Mouse (Mus musculus) spleen, postnatal 0 days (tissue): ENCODE results near the gene Cdip1. TPM values are rescaled to one million over a fixed set of nuclear protein-coding genes. Genes with fewer than 3 reads are reported as not detected.

ENCODE experiments used
- polyA plus RNA-seq: library from polyadenylated mRNA; unstranded; fragments of >200 nt; fragmentation: Nextera tagmentation; extraction: Ambion mirVana; gene quantifications from 2 replicates; pipeline ENCODE4 v1.2.1, GENCODE M21; 2015

Cdip1 gene
- 17.1 and 20.0 TPM in 2 replicates for polyA plus RNA-seq

DNA sequence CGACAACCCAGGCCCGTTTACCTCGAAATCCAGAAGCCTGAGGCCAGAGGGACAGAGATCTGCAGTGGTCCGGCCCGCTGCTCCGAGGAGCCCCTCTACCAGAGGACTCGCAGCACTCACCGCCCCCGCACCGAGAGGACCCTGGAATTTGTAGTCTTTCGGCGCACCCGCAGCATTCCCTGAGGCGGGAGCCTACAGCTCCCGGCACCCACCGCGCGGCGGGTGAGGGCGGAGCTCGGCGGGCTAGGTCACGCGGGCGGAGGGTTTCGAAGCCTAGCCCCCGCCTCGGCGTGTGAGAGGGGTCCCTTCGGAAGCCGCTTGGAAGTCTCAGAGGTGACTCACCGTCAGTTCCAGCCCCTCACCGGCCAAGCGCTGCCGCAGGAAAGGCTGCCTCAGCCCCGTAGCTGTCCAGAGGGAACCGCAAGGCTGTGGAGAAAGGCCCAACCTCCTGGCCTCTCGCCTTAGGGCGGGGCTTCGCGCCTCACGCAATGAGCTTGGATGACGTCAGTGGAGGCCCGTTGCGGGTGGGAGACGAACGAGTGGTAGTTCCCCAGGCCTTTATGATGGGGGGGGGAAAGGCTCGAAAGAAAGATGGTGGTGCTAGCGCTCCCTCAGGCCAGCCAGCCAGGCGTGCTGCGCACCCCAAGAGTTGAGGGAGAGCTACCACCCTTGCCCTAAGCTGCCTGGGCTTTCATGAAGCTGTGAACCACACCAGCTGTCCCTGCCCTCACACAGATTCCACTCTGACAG is at the start of gene Cdip1:
Cdip1 (minus strand) TSS at position 483 of the 750 bp plus-strand sequence.

DNA sequence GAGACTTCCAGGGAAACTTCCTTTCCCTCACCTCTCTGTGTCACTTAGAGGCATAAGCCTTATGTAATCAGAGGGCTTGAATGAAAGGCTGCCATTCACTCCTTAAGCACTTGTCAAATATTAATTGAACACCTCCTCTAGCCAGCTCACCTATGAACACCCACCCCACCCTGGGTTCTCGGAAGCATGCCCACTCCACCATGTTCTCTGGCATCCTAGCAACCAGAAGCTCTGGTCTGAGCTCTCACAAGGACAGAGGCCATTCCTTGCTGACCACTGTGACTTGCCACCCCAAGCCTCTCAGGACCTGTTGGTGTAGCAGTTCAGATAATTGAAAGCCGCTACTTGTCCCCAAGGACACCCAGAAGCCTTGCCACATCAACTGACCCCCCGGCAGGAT is 45.1 kb upstream of the Cdip1 start, which contains the start of gene 4930562C15Rik:
4930562C15Rik (plus strand) TSS at position 226 of the 400 bp plus-strand sequence.

DNA sequence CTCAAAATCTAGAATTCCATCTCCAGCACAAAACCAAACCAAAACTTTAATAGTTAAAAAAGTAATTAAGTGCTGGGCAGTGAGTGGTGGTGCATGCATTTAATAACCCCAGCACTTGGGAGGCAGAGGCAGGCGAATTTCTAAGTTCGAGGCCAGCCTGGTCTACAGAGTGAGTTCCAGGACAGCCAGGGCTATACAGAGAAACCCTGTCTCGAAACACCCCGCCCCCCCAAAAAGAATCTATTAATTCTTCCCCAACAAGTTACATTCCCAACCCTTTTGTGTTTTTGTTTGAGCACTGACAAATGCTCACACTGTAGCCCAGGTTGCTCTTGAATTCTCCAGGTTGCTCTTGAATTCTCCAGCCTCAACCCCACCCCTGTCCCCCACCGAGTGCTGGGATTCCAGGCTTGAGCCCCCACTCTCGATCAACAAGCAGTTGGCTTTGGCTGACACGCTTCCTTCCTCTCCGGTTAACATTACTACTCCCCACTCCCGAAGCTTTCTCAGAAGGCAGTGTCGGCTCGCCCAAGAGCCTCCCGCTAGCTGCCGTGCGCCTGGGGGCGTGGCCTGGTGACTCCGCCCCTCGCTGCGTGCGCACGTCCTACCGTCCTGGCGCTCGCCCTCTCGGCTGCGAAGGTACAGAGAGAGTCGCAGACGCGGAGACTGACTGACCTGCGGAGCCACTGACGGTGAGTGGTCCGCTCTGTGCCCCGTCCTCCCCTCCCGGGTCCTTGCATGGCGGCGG is 64.1 kb downstream of the Cdip1 start, which contains the start of gene Hmox2:
Hmox2 (plus strand) TSS at position 582 of the 748 bp plus-strand sequence.

DNA sequence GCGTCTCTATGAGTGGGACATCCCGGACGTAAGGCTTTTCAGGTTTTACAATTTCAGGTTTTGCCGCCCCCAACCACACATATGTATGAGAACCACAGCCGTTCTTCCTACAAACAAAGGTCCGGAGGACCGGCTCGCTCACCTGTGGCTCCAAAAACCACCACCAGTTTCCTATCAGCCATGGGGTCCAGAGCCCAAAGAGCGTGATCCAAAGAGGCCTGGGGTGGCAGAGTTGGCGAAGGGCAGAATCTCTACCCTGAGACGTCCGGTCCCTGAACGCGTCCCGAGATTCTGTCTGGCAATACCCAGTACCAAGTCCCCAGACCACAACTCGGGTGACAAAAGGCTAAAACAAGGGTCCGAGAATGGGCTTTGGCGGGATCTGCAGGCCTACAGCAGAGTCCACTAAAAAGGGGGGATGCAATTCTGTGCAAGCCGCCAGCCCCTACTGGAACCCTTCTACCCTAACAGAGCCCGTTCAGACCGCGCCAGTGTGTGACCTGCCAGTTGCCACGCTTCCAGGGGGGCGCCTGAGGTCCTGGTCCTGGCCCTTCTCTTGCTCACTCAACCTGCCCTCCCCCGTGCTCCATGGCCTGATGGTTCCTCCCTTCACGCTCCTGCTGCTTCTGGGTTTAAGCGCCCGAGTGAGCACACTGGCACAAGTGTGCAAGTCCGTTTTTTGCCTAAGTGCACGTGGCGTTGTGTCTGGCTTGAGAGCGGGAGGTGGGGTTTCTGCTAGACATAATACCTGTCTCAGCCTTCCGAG is 71.2 kb downstream of the Cdip1 start, which contains the start of gene Nmral1:
Nmral1 (minus strand) TSS at position 604 of the 766 bp plus-strand sequence.

Other genes starting within 250 kb of the Cdip1 start
- 1.5 and 2.0 TPM in 2 replicates for gene Srl, start 248.5 kb downstream of the Cdip1 start, polyA plus RNA-seq
- 10.5 and 11.2 TPM in 2 replicates for gene Tfap4, start 230.4 kb downstream of the Cdip1 start, polyA plus RNA-seq
- 9.8 and 10.2 TPM in 2 replicates for gene Glis2, start 195.6 kb downstream of the Cdip1 start, polyA plus RNA-seq
- 66.8 and 69.2 TPM in 2 replicates for gene Pam16, start 165.3 kb downstream of the Cdip1 start, polyA plus RNA-seq
- 7.3 and 8.3 TPM in 2 replicates for gene Vasn, start 150.4 kb downstream of the Cdip1 start, polyA plus RNA-seq
- gene Dnaja3, start 150.3 kb downstream of the Cdip1 start, polyA plus RNA-seq = 36.9 and 37.4 TPM in 2 replicates
- 15.3 and 24.0 TPM in 2 replicates for gene Coro7, start 110.5 kb downstream of the Cdip1 start, polyA plus RNA-seq
- 52.4 and 53.4 TPM in 2 replicates for gene Nmral1, start 70.9 kb downstream of the Cdip1 start, polyA plus RNA-seq
- gene Hmox2, start 63.9 kb downstream of the Cdip1 start, polyA plus RNA-seq = 33.7 and 40.2 TPM in 2 replicates
- gene 4930562C15Rik, start 45.1 kb upstream of the Cdip1 start, polyA plus RNA-seq = 0.15 and 0.16 TPM in 2 replicates
- 16.4 and 19.0 TPM in 2 replicates for gene Ubald1, start 90.0 kb upstream of the Cdip1 start, polyA plus RNA-seq
- 19.1 and 26.0 TPM in 2 replicates for gene Mgrn1, start 96.0 kb upstream of the Cdip1 start, polyA plus RNA-seq
- gene Nudt16l1, start 148.5 kb upstream of the Cdip1 start, polyA plus RNA-seq = 51.6 and 63.7 TPM in 2 replicates
- 18.0 and 23.1 TPM in 2 replicates for gene Anks3, start 173.9 kb upstream of the Cdip1 start, polyA plus RNA-seq
- gene Sept12, start 207.6 kb upstream of the Cdip1 start, polyA plus RNA-seq = 0.11 TPM in 1 of 2 replicates, not detected in the other
- gene Smim22, start 217.0 kb upstream of the Cdip1 start, polyA plus RNA-seq = 1.1 and 1.8 TPM in 2 replicates
- gene Rogdi, start 223.3 kb upstream of the Cdip1 start, polyA plus RNA-seq = 41.5 and 49.4 TPM in 2 replicates